Mouse (Mus musculus) lung, adult 2 months (tissue): ENCODE results near the gene Cnst. TPM values are rescaled to one million over a fixed set of nuclear protein-coding genes. Genes with fewer than 3 reads are reported as not detected.

ENCODE experiments used
- DNase-seq: peaks from one replicate; pipeline ENCODE4 v3.0.0; 2022
- H3K4me1 ChIP-seq: fragments of 200-500 bp; 2 replicates; pipeline ENCODE4 v1.6.1; 2011; ENCODE audit warnings: low read length; ENCODE audit not compliant: control insufficient read depth, insufficient read depth
- H3K4me3 ChIP-seq: fragments of 200-500 bp; replicated peaks from 2 replicates; pipeline ENCODE3; 2011; ENCODE audit warnings: low read depth, mild to moderate bottlenecking, control low read depth, low read length; ENCODE audit errors: extremely low read depth
- CTCF ChIP-seq: fragments of 200-500 bp; IDR thresholded peaks from 2 replicates; pipeline ENCODE4 v1.5.1; 2011; ENCODE audit warnings: mild to moderate bottlenecking, low read length, control low read depth; ENCODE audit not compliant: insufficient read depth
- POLR2A ChIP-seq: fragments of 200-500 bp; IDR thresholded peaks from 2 replicates; pipeline ENCODE4 v1.6.1; 2011; ENCODE audit warnings: low read depth, mild to moderate bottlenecking, control low read depth, low read length, borderline replicate concordance; ENCODE audit errors: extremely low read depth
- WGBS: fragments of 180-500 bp; shearing (Covaris S2); methylation state at CpG from one replicate; pipeline ENCODE4 v1.1.7; 2018; 5-methylcytosine and 5-hydroxymethylcytosine counted together
- polyA plus RNA-seq: library from polyadenylated mRNA; depleted of rRNA; stranded (reverse); fragments of >200 nt; gene quantifications from 2 replicates; pipeline ENCODE4 v1.2.3, GENCODE M21; 2012; rRNA removed

Gene Cnst
- polyA plus RNA-seq, 1 experiment: 22.5 TPM

- WGBS: 94% methylated on average over 2 of the region's 2 CpGs
- no peak for DNase-seq
These were observed 130.9 kb downstream of the Cnst start for GRCm38 (mm10) chr1:179677031-179677430.

More at GRCm38 (mm10) chr1:179677031-179677430, 130.9 kb downstream of the Cnst start:
- H3K4me3 ChIP-seq: no peak overlapping the region
- H3K4me1 ChIP-seq: no peaks in the 10 kb centered on the region
- TF ChIP-seq CTCF: no peak
- no peak for TF ChIP-seq POLR2A

Other genes starting within 250 kb of the Cnst start
- gene Smyd3, start 28.3 kb upstream of the Cnst start, polyA plus RNA-seq: 2.8 and 4.7 TPM in 2 replicates
- 6.6 and 8.4 TPM in 2 replicates for gene Tfb2m, start 103 bp upstream of the Cnst start, polyA plus RNA-seq
- 4.9 and 8.8 TPM in 2 replicates for gene Sccpdh, start 121.8 kb downstream of the Cnst start, polyA plus RNA-seq
- 0.04 TPM in 1 of 2 replicates, not detected in the other for gene Kif28, start 198.9 kb downstream of the Cnst start, polyA plus RNA-seq